ENCODE assay signal across 9 mouse cellular contexts in genomic region chr13:98205111-98205510, GRCm38 (mm10). TPM values are rescaled to one million over a fixed set of nuclear protein-coding genes. Genes with fewer than 3 reads are reported as not detected.
DNase-seq lines count a peak whose midpoint lies in the region; ATAC-seq lines count a peak whose summit lies in the region.
"Had no signal": no experiment of that assay in that cellular context is flagged by ENCODE, and none has a peak within 500 bp of the region (broad histone marks: within the 10 kb centered on the region; RNA-seq: fewer than 3 reads in every experiment).

No protein-coding gene starts in this region.

- no peak overlapping the region for H3K9ac ChIP-seq in heart, embryonic 16.5 days (ENCODE audit: low read length)
- H3K9ac ChIP-seq in hindbrain, embryonic 12.5 days: no peak overlapping the region
- no peak overlapping the region for H3K9ac ChIP-seq in midbrain, embryonic 16.5 days (ENCODE audit: low read depth, low read length)

- H3K4me3 ChIP-seq in heart, embryonic 16.5 days (ENCODE audit: low read length): peak overlapping the region; percentile 76
- peak overlapping the region; percentile 67 for H3K4me3 ChIP-seq in hindbrain, embryonic 12.5 days
- H3K4me3 ChIP-seq in midbrain, embryonic 16.5 days (ENCODE audit: low read depth, low read length): peak overlapping the region; percentile 76

- no peak for ATAC-seq in heart, embryonic 16.5 days (replicated peaks; ENCODE audit: extremely low read depth, insufficient read depth, low FRiP score)
- no peak for ATAC-seq in hindbrain, embryonic 12.5 days (ENCODE audit: low FRiP score)
- no peak for ATAC-seq in midbrain, embryonic 16.5 days

- H3K9me3 ChIP-seq in heart, embryonic 16.5 days (replicated peaks; ENCODE audit: control insufficient read depth, low read length): peaks cover 4% of the 10 kb centered on the region; the same call in 1 of the 2 replicates
- no peaks in the 10 kb centered on the region for H3K9me3 ChIP-seq in hindbrain, embryonic 12.5 days (replicated peaks)
- no peaks in the 10 kb centered on the region for H3K9me3 ChIP-seq in midbrain, embryonic 16.5 days (replicated peaks; ENCODE audit: control insufficient read depth, low read length, poor library complexity, severe bottlenecking)

- WGBS in heart, embryonic 16.5 days: 44% methylated on average over 8 of the region's 8 CpGs
- 26% methylated on average over 8 of the region's 8 CpGs for WGBS in hindbrain, embryonic 12.5 days
- 26% methylated on average over 8 of the region's 8 CpGs for WGBS in midbrain, embryonic 16.5 days

- no peaks in the 10 kb centered on the region; the same call in 1 of the 2 replicates for H3K27me3 ChIP-seq in heart, embryonic 16.5 days (ENCODE audit: control insufficient read depth, insufficient read depth, low read length)
- peaks cover 11% of the 10 kb centered on the region for H3K27me3 ChIP-seq in hindbrain, embryonic 12.5 days
- H3K27me3 ChIP-seq in midbrain, embryonic 16.5 days (ENCODE audit: control insufficient read depth, insufficient read depth, low read depth, low read length): no peaks in the 10 kb centered on the region

- peak overlapping the region; percentile 95 for H3K4me2 ChIP-seq in heart, embryonic 16.5 days (ENCODE audit: low read depth, low read length)
- peak overlapping the region; percentile 97 for H3K4me2 ChIP-seq in hindbrain, embryonic 12.5 days (replicated peaks)
- H3K4me2 ChIP-seq in midbrain, embryonic 16.5 days (ENCODE audit: low read length): peak overlapping the region; percentile 96

- H3K36me3 ChIP-seq in heart, embryonic 16.5 days (ENCODE audit: control insufficient read depth, insufficient read depth): no peaks in the 10 kb centered on the region
- no peaks in the 10 kb centered on the region for H3K36me3 ChIP-seq in hindbrain, embryonic 12.5 days
- no peaks in the 10 kb centered on the region for H3K36me3 ChIP-seq in midbrain, embryonic 16.5 days (ENCODE audit: control insufficient read depth, insufficient read depth, low read length)

- H3K27ac ChIP-seq in heart, embryonic 16.5 days (ENCODE audit: low read length): no peak overlapping the region
- H3K27ac ChIP-seq in hindbrain, embryonic 12.5 days: no peak overlapping the region
- no peak overlapping the region for H3K27ac ChIP-seq in midbrain, embryonic 16.5 days (ENCODE audit: low read length)

- H3K4me1 ChIP-seq in heart, embryonic 16.5 days (ENCODE audit: control insufficient read depth, insufficient read depth, low read length): peaks cover 12% of the 10 kb centered on the region
- peaks cover 18% of the 10 kb centered on the region for H3K4me1 ChIP-seq in hindbrain, embryonic 12.5 days
- H3K4me1 ChIP-seq in midbrain, embryonic 16.5 days (ENCODE audit: control insufficient read depth, insufficient read depth, low read length): no peaks in the 10 kb centered on the region; the same call in 1 of the 2 replicates

- no peak for DNase-seq in heart, adult 9 months (ENCODE audit: low spot score in 2 of 2)
- peak; percentile 48 for DNase-seq in embryo, embryonic 11 days
- no peak for DNase-seq in Muller cell, postnatal 12 days (ENCODE audit: inconsistent ontology term)
- no peak for DNase-seq in layer of hippocampus, adult 9-10 months (ENCODE audit: low spot score)
- no peak for DNase-seq in c-Kit-positive CD71-positive TER-119-positive erythroid progenitor cells, embryonic 14.5 days (ENCODE audit: low spot score)
- DNase-seq: cerebellum, adult 11 months had no signal

RNA-seq across cellular contexts. Expression of gene Arhgef28, which starts 1.1 kb away (rescaled TPM):
- polyA plus RNA-seq in heart, embryonic 16.5 days (2015; fragmentation: Nextera tagmentation; extraction: Ambion mirVana): 10.3 and 13.6 TPM in 2 replicates
- polyA plus RNA-seq in hindbrain, embryonic 12.5 days (2016; fragmentation: Nextera tagmentation; extraction: Ambion mirVana): 13.7 and 16.7 TPM in 2 replicates
- polyA plus RNA-seq in midbrain, embryonic 16.5 days (2015; fragmentation: Nextera tagmentation; extraction: Ambion mirVana): 33.3 and 35.1 TPM in 2 replicates

RNA-seq across cellular contexts. Expression of gene Utp15, which starts 57.7 kb away (rescaled TPM):
- polyA plus RNA-seq in heart, embryonic 16.5 days (2015; fragmentation: Nextera tagmentation; extraction: Ambion mirVana): 15.7 and 17.2 TPM in 2 replicates
- polyA plus RNA-seq in hindbrain, embryonic 12.5 days (2016; fragmentation: Nextera tagmentation; extraction: Ambion mirVana): 35.0 and 36.1 TPM in 2 replicates
- polyA plus RNA-seq in midbrain, embryonic 16.5 days (2015; fragmentation: Nextera tagmentation; extraction: Ambion mirVana): 33.2 and 34.7 TPM in 2 replicates

RNA-seq across cellular contexts. Expression of gene Ankra2, which starts 57.8 kb away (rescaled TPM):
- 15.0 and 16.1 TPM in 2 replicates for polyA plus RNA-seq in heart, embryonic 16.5 days (2015; fragmentation: Nextera tagmentation; extraction: Ambion mirVana)
- 42.2 and 44.8 TPM in 2 replicates for polyA plus RNA-seq in hindbrain, embryonic 12.5 days (2016; fragmentation: Nextera tagmentation; extraction: Ambion mirVana)
- 76.0 and 88.0 TPM in 2 replicates for polyA plus RNA-seq in midbrain, embryonic 16.5 days (2015; fragmentation: Nextera tagmentation; extraction: Ambion mirVana)
